Mouse (Mus musculus) kidney, embryonic 15.5 days (tissue): ENCODE results near the gene Arhgap44. TPM values are rescaled to one million over a fixed set of nuclear protein-coding genes. Genes with fewer than 3 reads are reported as not detected.
A peak's percentile ranks its signal among the peaks of the same experiment; 100 is the strongest.

Source experiments
- ATAC-seq: fragments of 200-750 bp; cut with Nextera tagmentation; replicated peaks from 2 replicates; pipeline ENCODE4 v1.8.0; 2017; ENCODE audit warnings: moderate TSS enrichment; ENCODE audit not compliant: low FRiP score
- H3K27ac ChIP-seq: fragments of 300-500 bp; sonication (generic); 2 replicates; pipeline ENCODE4 v1.5.1; 2015; ENCODE audit warnings: mild to moderate bottlenecking, inconsistent platforms
- H3K27me3 ChIP-seq: fragments of 300-500 bp; sonication (generic); 2 replicates; pipeline ENCODE4 v1.6.1; 2015; ENCODE audit warnings: inconsistent platforms
- H3K36me3 ChIP-seq: fragments of 300-500 bp; sonication (generic); 2 replicates; pipeline ENCODE4 v1.6.1; 2015; ENCODE audit warnings: inconsistent platforms
- H3K4me1 ChIP-seq: fragments of 300-500 bp; sonication (generic); 2 replicates; pipeline ENCODE4 v1.6.1; 2015; ENCODE audit warnings: inconsistent platforms
- H3K4me2 ChIP-seq: fragments of 300-500 bp; sonication (generic); 2 replicates; pipeline ENCODE4 v1.6.1; 2015; ENCODE audit warnings: moderate library complexity, mild to moderate bottlenecking, inconsistent platforms
- H3K4me3 ChIP-seq: fragments of 300-500 bp; sonication (generic); replicated peaks from 2 replicates; pipeline ENCODE4 v1.5.1; 2015; ENCODE audit warnings: mild to moderate bottlenecking, inconsistent platforms
- H3K9ac ChIP-seq: fragments of 300-500 bp; sonication (generic); 2 replicates; pipeline ENCODE4 v1.6.1; 2015; ENCODE audit warnings: mild to moderate bottlenecking, inconsistent platforms
- H3K9me3 ChIP-seq: fragments of 300-500 bp; sonication (generic); replicated peaks from 2 replicates; pipeline ENCODE4 v1.6.1; 2016; ENCODE audit warnings: inconsistent platforms
- WGBS: fragments of 180-500 bp; shearing (Covaris S2); methylation state at CpG from one replicate; pipeline ENCODE4 v1.1.7; 2015; ENCODE audit warnings: mixed read lengths; 5-methylcytosine and 5-hydroxymethylcytosine counted together
- polyA plus RNA-seq: library from polyadenylated mRNA; unstranded; fragments of >200 nt; fragmentation: Nextera tagmentation; extraction: Ambion mirVana; gene quantifications from 2 replicates; pipeline ENCODE4 v1.2.1, GENCODE M21; 2015

Gene Arhgap44
- polyA plus RNA-seq, 1 experiment from 2014 or later, result 7.1 TPM

GRCm38 (mm10) chr11:65101206-65101605 is 61.6 kb downstream of the Arhgap44 start:
- ATAC-seq, result no peak
- no peak overlapping the region for H3K27ac ChIP-seq
- H3K9me3 ChIP-seq, result no peaks in the 10 kb centered on the region
- no peak overlapping the region for H3K9ac ChIP-seq
- H3K4me3 ChIP-seq, result no peak overlapping the region
- H3K4me1 ChIP-seq, result peaks cover 7% of the 10 kb centered on the region
- 79% methylated on average over 11 of the region's 11 CpGs for WGBS
- no peaks in the 10 kb centered on the region for H3K36me3 ChIP-seq
- no peak overlapping the region for H3K4me2 ChIP-seq
- H3K27me3 ChIP-seq, result no peaks in the 10 kb centered on the region

GRCm38 (mm10) chr11:65100031-65100430 is 62.7 kb downstream of the Arhgap44 start:
- Histone ChIP-seq H3K27ac (no peak overlapping the region), H3K9me3 (no peaks in the 10 kb centered on the region), H3K36me3 (no peaks in the 10 kb centered on the region), H3K4me2 (no peak overlapping the region), H3K27me3 (no peaks in the 10 kb centered on the region), H3K9ac (no peak overlapping the region), H3K4me1 (peaks cover 7% of the 10 kb centered on the region), H3K4me3 (no peak overlapping the region)
- ATAC-seq, result no peak
- 94% methylated on average over 8 of the region's 8 CpGs for WGBS

GRCm38 (mm10) chr11:65097526-65098070 is 65.2 kb downstream of the Arhgap44 start:
- Histone ChIP-seq H3K9me3 (no peaks in the 10 kb centered on the region), H3K27me3 (no peaks in the 10 kb centered on the region), H3K4me2 (no peak overlapping the region), H3K4me1 (peaks cover 7% of the 10 kb centered on the region), H3K36me3 (no peaks in the 10 kb centered on the region), H3K9ac (no peak overlapping the region), H3K4me3 (no peak overlapping the region), H3K27ac (no peak overlapping the region)
- 71% methylated on average over 4 of the region's 4 CpGs for WGBS
- ATAC-seq, result no peak

- 85% methylated on average over 5 of the region's 5 CpGs for WGBS
- ATAC-seq, result no peak
Measured at GRCm38 (mm10) chr11:65096866-65097265, 65.9 kb downstream of the Arhgap44 start.

GRCm38 (mm10) chr11:65092851-65093250 is 69.9 kb downstream of the Arhgap44 start:
- Histone ChIP-seq H3K4me3 (no peak overlapping the region), H3K36me3 (no peaks in the 10 kb centered on the region), H3K27ac (no peak overlapping the region; the same call in 1 of the 2 replicates), H3K27me3 (no peaks in the 10 kb centered on the region), H3K9ac (no peak overlapping the region), H3K4me2 (no peak overlapping the region), H3K4me1 (peaks cover 9% of the 10 kb centered on the region), H3K9me3 (no peaks in the 10 kb centered on the region)
- WGBS, result 82% methylated on average over 8 of the region's 8 CpGs
- no peak for ATAC-seq

More at GRCm38 (mm10) chr11:65096866-65097265, 65.9 kb downstream of the Arhgap44 start:
- no peak overlapping the region for H3K9ac ChIP-seq
- H3K4me2 ChIP-seq, result no peak overlapping the region
- no peak overlapping the region for H3K27ac ChIP-seq
- H3K4me3 ChIP-seq, result no peak overlapping the region
- H3K36me3 ChIP-seq, result no peaks in the 10 kb centered on the region
- no peaks in the 10 kb centered on the region for H3K27me3 ChIP-seq
- no peaks in the 10 kb centered on the region for H3K9me3 ChIP-seq
- H3K4me1 ChIP-seq, result peaks cover 7% of the 10 kb centered on the region

GRCm38 (mm10) chr11:65090386-65090785 is 72.4 kb downstream of the Arhgap44 start:
- no peak overlapping the region for H3K4me2 ChIP-seq
- H3K27ac ChIP-seq, result no peak overlapping the region
- no peak overlapping the region for H3K9ac ChIP-seq
- H3K9me3 ChIP-seq, result no peaks in the 10 kb centered on the region
- H3K27me3 ChIP-seq, result no peaks in the 10 kb centered on the region
- no peak overlapping the region for H3K4me3 ChIP-seq
- no peaks in the 10 kb centered on the region for H3K36me3 ChIP-seq
- WGBS, result 94% methylated on average over 6 of the region's 6 CpGs
- ATAC-seq, result no peak
- H3K4me1 ChIP-seq, result peaks cover 3% of the 10 kb centered on the region; the same call in 1 of the 2 replicates

- WGBS, result 91% methylated on average over 3 of the region's 3 CpGs
- Histone ChIP-seq H3K9ac (no peak overlapping the region), H3K27ac (no peak overlapping the region), H3K27me3 (no peaks in the 10 kb centered on the region), H3K4me1 (peaks cover 3% of the 10 kb centered on the region; the same call in 1 of the 2 replicates), H3K9me3 (no peaks in the 10 kb centered on the region), H3K4me3 (no peak overlapping the region), H3K36me3 (no peaks in the 10 kb centered on the region), H3K4me2 (no peak overlapping the region)
- ATAC-seq, result no peak
Measured at GRCm38 (mm10) chr11:65089982-65090381, 72.8 kb downstream of the Arhgap44 start.

GRCm38 (mm10) chr11:65089282-65089681 is 73.5 kb downstream of the Arhgap44 start:
- Histone ChIP-seq H3K4me1 (peaks cover 3% of the 10 kb centered on the region; the same call in 1 of the 2 replicates), H3K9ac (no peak overlapping the region), H3K4me3 (no peak overlapping the region), H3K4me2 (no peak overlapping the region), H3K27ac (no peak overlapping the region), H3K9me3 (no peaks in the 10 kb centered on the region), H3K27me3 (no peaks in the 10 kb centered on the region), H3K36me3 (no peaks in the 10 kb centered on the region)
- no peak for ATAC-seq
- WGBS, result 88% methylated on average over 6 of the region's 6 CpGs

- Histone ChIP-seq H3K36me3 (no peaks in the 10 kb centered on the region), H3K27ac (no peak overlapping the region), H3K27me3 (no peaks in the 10 kb centered on the region), H3K9ac (no peak overlapping the region), H3K9me3 (no peaks in the 10 kb centered on the region), H3K4me3 (no peak overlapping the region), H3K4me2 (no peak overlapping the region), H3K4me1 (peaks cover 3% of the 10 kb centered on the region; the same call in 1 of the 2 replicates)
- WGBS, result 38% methylated on average over 5 of the region's 5 CpGs
- peak; percentile 40; the same call in 1 of the 2 replicates for ATAC-seq
Measured at GRCm38 (mm10) chr11:65088451-65089222, 74.1 kb downstream of the Arhgap44 start.

GRCm38 (mm10) chr11:65080761-65081160 is 82.0 kb downstream of the Arhgap44 start:
- no peak overlapping the region for H3K27ac ChIP-seq
- 91% methylated on average over 8 of the region's 8 CpGs for WGBS
- no peaks in the 10 kb centered on the region for H3K27me3 ChIP-seq
- no peak for ATAC-seq
- H3K9ac ChIP-seq, result no peak overlapping the region
- no peaks in the 10 kb centered on the region for H3K36me3 ChIP-seq
- H3K4me2 ChIP-seq, result no peak overlapping the region
- H3K9me3 ChIP-seq, result no peaks in the 10 kb centered on the region
- no peaks in the 10 kb centered on the region for H3K4me1 ChIP-seq
- no peak overlapping the region for H3K4me3 ChIP-seq

GRCm38 (mm10) chr11:65080274-65080673 is 82.5 kb downstream of the Arhgap44 start:
- H3K4me3 ChIP-seq, result no peak overlapping the region
- no peak overlapping the region for H3K9ac ChIP-seq
- WGBS, result 88% methylated on average over 3 of the region's 3 CpGs
- ATAC-seq, result no peak
- H3K4me1 ChIP-seq, result no peaks in the 10 kb centered on the region
- no peak overlapping the region for H3K4me2 ChIP-seq
- H3K36me3 ChIP-seq, result no peaks in the 10 kb centered on the region
- H3K27me3 ChIP-seq, result no peaks in the 10 kb centered on the region
- H3K9me3 ChIP-seq, result no peaks in the 10 kb centered on the region
- no peak overlapping the region for H3K27ac ChIP-seq

- H3K27ac ChIP-seq, result no peak overlapping the region
- 0 out of 2 replicates have a peak, but pooled peaks cover 3% of the 10 kb centered on the region for H3K36me3 ChIP-seq
- 90% methylated on average over 5 of the region's 5 CpGs for WGBS
- no peaks in the 10 kb centered on the region for H3K9me3 ChIP-seq
- ATAC-seq, result no peak
- no peak overlapping the region for H3K4me3 ChIP-seq
- H3K4me1 ChIP-seq, result no peaks in the 10 kb centered on the region
- no peak overlapping the region for H3K4me2 ChIP-seq
- H3K9ac ChIP-seq, result no peak overlapping the region
- no peaks in the 10 kb centered on the region for H3K27me3 ChIP-seq
Measured at GRCm38 (mm10) chr11:65069609-65070008, 93.2 kb downstream of the Arhgap44 start.
